Mouse (Mus musculus) heart, postnatal 25 days (tissue): ENCODE measurements around the gene Rab3d. TPM values are rescaled to one million over a fixed set of nuclear protein-coding genes. Genes with fewer than 3 reads are reported as not detected.
"Not testable (repeated sequence)": the region's sequence is repeated elsewhere in the genome, so short reads cannot be mapped to it uniquely, and the experiment has no call there.

ENCODE experiments used
- DNase-seq: peaks from one replicate; pipeline ENCODE4 v3.0.0; 2022; ENCODE audit warnings: low spot score
- intact Hi-C: fragments of 180-260 bp; cut with DNase I; formaldehyde crosslinking; loops from one replicate; pipeline ENCODE4 v1.15.1; 2025
- total RNA-seq, 2 experiments: library from RNA; stranded (reverse); gene quantifications; 2 replicates each; pipeline ENCODE4 v1.2.3; 2021

Rab3d gene
- total RNA-seq, 2 experiments from 2014 or later: 9.2 to 12.1 TPM

DNA sequence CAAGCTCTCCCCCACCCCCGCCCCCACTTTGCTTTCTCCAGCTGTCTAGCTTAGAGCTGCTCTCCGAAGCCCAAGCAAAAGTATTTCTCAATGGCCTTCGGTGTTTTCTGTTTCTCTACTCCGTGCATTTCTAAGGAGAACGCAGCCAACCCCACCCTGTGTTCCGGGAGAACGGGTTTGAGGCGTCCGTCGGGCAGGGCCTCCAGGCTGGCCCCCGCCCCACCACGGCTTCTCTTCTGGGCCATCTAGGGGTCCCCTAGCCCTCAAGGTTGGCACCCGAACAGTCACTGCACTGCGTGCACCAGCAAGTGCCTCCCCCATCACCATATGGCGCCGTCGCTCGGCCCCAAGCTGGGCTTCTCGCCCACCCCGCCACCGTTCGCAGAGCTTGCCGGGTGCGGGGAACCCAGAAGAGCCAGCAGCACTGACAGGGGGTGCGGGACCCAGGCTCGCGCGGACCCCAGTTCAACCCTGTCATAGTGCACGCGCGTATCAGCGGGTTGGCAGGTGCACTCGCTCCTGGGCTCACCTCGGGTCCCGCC lies 428 bp downstream of the Rab3d start:
- intact Hi-C loops: no loop called here

DNA sequence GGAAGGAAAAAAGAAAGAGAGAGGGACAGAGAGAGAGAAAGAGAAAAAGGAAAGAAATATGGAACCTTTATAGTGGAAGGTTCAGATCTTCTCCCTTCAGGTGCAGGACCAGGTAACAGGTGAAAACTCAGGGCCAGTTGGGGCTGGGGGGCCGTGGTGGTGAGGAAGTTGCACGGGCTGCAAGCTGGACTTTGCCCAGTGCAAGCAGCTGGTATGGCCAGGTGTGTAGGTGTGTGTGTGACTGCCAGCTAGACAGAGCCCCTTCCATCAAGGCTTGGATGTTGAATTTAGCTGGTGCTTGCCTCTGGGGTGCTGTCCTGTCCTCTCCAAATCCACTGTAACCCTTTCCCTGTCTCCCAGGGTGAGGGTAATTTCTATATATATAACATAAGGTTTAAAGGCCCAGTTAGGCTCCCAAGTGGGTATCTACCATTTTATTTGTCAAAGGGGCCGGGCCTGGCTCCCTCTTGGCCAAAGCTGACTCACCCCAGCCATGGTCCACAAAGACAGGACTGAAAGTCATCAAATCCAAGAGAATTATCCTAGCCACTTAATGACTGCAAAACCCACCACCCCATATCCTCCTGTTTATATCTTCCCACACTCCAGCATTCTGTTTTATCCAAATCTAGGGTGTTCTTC lies 1.0 kb downstream of the Rab3d start:
- no peak for DNase-seq
- intact Hi-C loops: no loop called here

More for the DNA sequence above, 428 bp downstream of the Rab3d start:
- no peak for DNase-seq

DNA sequence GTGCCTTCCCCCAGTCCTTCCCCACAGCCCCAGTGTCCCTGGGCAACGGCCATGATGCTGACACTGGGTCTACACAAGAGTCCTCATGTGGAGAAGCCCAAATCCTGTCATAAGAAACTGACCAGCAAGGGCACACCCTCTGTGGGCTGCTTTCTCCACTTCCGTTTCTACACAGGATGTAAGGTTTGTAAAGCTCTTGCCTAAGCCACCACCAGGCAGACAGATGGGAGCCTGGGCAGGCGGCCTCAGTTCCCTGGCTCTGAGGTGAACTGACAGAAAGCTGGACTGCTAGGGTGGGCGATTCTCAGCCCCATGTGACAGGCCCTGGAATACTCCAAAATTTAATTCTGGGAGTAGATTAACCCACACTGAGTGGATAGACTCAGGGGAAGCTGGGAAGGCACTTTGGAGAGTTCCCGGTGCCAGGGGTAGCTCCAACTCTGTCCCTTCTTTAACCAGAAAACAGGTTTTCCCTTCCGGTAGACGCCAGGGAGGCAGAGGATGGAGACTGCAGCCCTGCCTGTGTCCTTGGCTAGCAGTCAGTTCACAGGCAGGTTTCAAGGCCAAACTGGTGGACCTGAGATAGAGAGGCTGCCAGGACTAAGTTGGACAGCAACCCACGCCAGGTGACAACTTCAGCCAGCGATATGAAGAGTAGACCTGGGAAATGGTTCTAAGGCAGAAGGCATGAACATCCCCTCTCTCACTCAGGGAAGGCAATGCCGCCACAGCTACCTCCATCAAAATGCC lies 8.3 kb downstream of the Rab3d start:
- intact Hi-C loops: no loop called here
- DNase-seq: no peak

DNA sequence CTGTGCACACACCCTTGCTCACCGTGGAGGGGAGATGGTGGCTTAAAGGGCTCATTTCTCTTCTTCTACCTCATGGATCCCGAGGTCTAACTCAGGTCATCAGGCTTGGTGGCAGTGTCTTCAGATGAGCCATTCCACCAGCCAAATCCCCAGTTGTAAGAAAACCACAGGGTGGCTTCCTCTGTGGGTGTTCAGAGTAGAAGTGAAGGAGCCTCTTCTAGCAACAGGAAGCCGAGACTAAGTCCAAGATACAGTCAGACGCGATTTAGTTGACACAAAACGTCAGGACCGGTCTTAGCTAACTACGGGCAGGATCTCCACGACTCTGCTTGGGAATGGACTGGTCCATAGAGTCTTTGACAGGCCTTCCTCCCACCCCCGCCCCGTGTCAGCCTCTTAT lies 9.8 kb downstream of the Rab3d start:
- intact Hi-C loops: no loop called here
- DNase-seq: no peak

DNA sequence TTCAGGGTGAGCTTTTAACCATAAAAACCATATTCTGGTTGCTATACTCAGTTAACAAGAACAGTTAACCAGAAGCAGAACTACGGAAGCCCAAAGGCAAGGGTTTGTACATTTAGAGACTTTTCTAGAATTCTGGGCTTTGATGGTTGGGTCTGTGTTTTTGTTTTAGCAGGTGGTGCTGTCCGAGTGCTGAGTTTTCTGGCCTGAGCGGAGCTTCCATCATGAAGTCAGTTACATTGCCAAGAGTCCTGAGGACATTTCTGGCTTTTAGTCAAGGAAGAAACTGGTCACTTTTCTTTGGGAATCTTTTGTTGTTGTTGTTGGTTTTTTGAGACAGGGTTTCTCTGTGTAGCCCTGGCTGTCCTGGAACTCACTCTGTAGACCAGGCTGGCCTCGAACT lies 14.0 kb downstream of the Rab3d start:
- intact Hi-C loops: no loop called here
- no peak for DNase-seq

DNA sequence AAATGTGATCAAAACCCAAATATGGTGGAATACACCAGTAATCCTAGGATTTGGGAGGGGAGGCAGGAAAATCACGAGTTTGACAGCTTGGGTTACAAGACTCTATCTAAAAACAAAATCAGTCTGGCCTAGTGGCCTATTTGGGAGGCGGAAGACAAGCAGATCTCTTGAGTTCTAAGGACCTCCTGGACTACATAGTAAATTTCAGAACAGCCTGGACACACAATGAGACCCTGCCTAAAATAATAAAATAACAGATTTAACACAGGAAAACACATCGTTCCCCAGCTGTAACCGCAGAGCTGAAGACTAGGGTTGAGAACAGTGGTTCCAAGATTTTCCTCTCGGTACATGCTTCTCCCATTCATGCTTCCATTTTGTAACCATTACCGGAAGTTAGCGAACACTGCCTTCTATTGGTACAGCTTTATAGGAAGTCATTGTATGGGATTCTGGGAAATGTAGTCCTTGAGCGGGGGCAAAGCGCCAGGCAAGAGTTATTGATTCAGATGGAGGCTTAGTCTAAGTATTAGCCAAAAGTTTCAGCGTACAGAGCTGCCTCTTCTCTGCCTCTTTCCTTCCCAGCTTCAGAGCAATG lies 16.7 kb downstream of the Rab3d start:
- intact Hi-C loops: no loop called here
- no peak for DNase-seq

DNA sequence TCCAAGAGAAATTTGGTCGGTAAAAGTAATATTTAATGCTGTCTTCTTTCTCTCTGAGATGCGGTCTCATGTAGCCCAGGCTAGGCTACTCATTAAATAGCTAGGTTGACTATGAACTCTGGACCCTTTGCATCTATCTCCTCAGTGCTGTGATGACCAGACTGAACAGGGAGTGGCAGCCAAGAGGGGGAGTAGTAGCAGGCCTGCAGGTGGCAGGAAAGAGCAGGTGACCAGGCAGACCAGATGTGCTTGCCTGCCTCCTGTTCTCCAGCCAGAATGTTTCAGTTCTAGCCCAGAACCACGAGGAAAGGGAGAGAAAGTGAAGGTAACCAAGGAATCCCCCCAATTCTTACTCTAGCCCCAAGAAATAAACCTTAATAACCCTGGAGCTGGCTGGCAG lies 28.8 kb downstream of the Rab3d start:
- intact Hi-C loops: no loop called here

DNA sequence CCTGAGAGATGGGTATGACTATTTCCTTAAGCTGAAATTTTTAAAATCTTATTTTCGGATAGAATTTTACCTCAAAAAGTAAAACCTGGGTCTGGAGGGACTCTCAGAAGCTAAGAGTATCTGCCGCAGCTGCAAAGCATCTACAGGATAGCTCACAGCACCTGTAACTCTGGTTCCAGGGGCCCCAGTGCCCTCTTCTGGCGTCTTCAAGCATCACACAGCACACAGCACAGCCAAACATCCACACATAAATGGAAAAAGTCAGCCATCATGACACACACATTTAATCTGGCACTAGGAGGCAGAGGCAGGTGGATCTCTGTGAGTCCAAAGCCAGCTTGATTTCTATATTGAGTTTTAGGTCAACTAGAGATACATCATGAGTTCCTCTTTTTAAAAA lies 41.4 kb downstream of the Rab3d start:
- DNase-seq: no peak
- intact Hi-C loops: no loop called here

More for the DNA sequence above, 28.8 kb downstream of the Rab3d start:
- DNase-seq: no peak

DNA sequence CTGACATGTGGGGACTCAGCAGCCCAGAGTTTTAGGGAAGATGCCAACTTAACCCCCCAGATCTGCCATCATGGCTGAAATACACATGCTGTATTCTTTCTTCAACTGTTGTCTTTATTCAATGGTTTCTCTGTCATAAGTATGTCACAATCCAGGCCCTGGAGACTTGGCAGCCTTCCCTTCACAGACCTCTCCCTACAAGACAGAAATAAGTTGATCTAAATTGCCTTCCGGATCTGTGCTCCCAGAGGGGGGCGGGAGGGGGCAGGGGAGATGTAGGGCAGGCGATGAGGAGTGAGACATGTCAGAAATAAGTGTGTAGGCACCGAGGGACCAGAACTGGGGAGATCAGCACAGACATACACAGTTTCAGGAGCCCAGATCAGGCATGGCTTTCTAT lies 45.8 kb downstream of the Rab3d start:
- intact Hi-C loops: loop anchor here (5.0 kb wide), 2 partner anchors 175 to 190 kb away; no protein-coding TSS in a partner anchor
- DNase-seq: no peak

DNA sequence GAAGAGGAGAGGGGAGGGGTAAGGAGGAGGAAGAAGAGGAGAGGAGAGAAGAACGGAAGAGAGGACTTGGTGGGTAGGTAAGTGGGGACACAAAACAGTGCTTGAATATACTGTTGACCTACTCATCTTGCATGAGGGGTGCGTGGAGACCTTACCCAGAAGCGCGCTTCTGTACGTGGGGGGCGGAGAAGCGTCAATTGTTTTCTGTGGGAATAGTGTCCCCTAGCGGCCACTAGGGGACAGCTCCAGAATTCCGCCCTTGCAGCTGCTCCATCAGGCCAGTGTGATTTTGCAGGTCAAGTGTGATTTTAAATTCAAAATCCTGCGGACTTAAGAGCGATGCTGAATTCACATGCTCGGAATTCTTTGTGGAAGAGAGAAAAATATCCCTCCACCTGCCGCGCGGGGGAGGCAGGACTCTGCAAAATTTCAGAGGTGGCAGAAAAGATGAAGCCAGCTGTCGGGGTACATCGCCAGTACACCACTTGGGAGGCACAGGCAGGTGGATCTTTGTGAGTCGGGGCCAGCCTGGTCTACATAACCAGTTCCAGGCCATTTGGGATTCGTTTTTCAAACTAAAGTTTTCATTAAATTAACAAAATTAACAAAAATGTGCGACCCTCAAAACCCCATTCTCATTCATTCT lies 47.0 kb downstream of the Rab3d start:
- peak; percentile 25 for DNase-seq
- intact Hi-C loops: loop anchor here (1.0 to 5.0 kb wide), 4 partner anchors 31 to 269 kb away; no protein-coding TSS in a partner anchor

DNA sequence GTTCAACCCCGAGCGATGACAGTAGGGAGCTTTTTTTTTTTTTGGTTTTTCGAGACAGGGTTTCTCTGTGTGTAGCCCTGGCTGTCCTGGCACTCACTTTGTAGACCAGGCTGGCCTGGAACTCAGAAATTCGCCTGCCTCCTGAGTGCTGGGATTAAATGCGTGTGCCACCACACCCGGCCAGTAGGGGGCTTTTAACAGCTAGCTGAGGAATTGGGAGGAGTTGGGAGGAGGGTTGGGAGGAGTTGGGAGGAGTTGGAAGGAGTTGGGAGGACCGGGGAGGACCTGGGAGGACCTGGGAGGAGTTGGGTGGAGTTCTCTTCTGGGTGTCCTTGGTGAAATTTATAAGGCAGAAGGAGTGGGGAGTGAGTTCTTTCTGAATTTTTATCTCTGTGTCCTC lies 48.7 kb downstream of the Rab3d start:
- peak; percentile 52 for DNase-seq
- intact Hi-C loops: not testable (repeated sequence)

DNA sequence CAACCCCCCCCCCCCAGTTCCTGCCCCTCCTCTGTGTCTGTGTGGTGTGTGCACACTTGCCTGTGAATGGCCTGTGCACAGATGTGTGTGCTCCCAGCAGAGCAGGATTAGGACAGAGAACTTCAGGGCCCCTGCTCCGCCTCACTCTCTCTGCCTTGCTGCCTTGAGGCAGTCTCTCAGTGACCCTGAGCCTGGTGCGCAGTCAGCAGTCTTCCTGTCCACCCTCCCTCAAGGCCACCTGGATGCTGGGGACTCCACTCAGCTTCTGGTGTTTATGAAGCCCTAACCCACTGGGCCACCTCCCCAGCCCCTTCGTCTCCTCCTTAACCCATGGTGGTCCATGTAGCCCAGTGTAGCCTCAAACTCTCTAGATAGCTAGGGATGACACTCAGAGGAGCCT lies 50.3 kb downstream of the Rab3d start:
- intact Hi-C loops: no loop called here
- no peak for DNase-seq

DNA sequence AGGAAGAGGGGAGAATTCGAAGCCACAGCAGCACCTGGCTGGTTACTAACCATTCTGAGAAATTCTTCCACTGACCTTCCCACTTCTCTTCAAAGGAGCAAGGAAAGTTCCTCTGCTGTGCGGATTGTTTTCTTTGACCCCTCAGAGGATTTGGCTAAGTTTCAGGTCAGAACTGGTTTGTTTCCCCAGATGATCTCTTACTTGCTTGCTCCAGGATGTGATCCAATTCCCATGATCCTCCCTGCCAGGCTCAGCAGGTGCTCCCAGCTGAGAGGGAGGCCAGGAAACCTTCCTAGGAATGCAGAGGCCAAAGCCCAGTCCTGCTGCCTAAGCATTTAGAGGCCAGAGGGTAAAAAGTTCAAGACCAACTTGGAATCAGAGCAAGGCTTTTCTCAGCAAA lies 51.4 kb downstream of the Rab3d start:
- intact Hi-C loops: no loop called here
- DNase-seq: no peak

DNA sequence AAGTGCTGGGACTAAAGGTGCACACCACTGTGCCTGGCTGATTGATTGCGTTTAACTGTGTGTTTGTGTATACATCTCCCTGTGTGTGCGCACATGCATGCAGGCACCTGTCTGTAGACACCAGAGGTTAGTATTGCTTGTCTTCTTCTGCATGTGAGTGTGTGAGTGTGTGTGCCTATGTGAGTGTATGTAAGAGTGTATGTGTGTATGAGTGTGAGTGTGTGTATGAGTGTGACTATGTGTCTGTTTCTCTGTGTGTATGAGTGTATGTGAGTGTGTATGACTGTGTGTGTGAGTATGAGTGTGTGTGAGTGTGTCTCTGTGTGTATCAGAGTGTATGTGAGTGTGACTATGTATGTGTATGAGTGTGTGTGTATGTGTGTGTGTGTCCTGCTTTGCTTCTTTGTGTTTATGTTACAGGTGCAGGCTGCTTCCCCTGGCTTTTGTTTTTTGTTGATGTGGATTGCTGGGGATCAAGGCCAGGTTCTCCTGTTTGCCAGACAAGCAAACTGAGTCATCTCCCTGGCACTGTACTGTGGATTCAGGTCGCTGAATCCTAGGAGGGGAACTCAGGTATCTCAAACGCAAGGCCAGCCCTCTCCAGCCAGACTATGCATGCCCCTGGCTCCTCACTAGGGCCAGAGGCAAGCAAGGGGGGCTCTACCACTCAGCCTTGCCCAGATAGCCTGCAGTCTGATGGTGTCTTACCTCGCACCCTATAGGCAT lies 52.2 kb downstream of the Rab3d start:
- DNase-seq: no peak
- intact Hi-C loops: no loop called here

DNA sequence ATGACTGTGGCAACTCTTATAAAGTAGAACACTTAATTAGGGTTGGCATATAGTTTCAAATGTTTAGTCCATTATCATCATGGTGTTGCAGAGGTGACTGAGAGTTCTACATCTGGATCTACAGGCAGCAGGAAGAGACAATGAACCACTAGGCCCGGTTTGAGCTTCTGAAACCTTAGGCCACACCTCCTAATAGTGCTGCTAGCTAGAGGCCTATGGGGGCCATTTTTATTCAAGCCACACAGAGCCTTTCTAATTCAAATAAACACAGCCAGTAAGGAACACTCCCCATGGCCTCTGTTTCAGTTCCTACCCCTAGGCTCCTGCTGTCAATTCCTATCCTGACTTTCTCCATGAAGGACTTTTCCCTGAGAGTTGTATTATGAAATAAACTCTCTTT lies 55.8 kb downstream of the Rab3d start:
- intact Hi-C loops: no loop called here
- no peak for DNase-seq

DNA sequence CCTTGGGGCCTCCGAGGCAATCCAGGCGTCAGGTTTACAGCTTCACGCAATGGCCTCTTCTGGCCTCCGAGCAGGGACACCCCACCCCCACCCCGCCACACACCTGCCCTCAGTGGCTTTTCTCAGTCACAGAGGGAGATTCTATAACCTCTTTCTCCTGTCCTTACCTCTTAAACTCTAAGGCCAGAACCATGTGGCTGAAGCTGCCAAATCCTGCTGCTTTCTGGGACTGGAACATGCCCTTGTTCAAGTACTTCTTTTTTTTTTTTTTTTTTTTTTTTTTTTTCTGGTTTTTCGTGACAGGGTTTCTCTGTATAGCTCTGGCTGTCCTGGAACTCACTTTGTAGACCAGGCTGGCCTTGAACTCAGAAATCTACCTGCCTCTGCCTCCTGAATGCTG lies 57.6 kb downstream of the Rab3d start:
- DNase-seq, intact Hi-C loops: not testable (repeated sequence)

DNA sequence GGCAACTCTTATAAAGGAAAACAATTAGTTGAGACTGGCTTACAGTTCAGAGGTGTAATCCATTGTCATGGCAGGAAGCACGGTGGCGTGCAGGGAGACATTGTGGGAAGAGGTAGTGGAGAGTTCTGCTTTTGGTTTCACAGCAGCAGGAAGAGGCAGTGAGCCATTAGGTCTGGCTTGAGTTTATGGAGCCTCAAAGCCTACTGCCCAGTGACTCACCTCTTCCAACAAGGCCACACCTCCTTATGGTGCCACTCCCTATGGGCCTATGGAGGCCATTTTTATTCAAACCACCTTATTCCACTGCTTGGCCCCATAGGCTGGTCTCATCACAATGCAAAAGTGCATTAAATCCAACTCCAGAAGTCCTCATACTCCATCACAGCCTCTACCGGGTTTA lies 58.4 kb downstream of the Rab3d start:
- no peak for DNase-seq
- intact Hi-C loops: no loop called here

DNA sequence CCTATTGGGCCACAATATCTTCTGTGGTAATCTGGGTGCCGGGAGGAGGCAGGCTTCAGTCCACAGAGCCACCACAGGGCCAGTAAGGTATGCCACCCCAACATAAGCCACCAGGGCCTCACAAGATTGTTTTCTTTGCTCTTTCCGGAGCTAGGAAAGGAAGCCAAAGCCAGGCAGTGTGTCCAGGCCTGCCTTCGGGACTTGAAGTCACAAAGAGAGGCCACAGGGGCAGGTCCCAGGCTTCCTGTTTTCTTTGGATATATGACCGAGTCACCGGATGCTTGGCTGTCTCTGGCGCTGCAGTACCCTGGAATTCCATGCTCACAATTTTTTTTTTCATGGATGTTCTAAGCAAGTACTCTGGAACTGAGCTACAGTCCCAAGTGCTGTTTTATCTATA lies 59.9 kb downstream of the Rab3d start:
- intact Hi-C loops: no loop called here
- DNase-seq: peak; percentile 73

DNA sequence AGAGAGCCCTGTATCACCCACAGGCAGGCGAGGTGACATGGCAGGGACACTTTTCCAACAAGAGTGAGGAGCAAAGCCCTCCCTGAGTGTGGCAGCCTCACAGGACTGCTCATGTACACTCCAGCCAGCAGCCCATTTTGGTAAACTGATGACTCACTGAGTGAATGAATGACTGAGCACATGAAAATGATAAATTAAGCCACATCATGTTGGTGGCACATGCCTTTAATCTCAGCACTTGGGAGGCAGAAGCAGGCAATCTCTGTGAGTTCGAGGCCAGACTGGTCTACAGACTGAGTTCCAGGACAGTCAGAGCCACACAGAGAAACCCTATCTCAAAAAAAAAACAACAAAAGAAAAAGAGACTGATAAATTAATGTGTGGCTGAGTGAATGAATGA lies 60.5 kb downstream of the Rab3d start:
- intact Hi-C loops: no loop called here
- DNase-seq: no peak
